Mouse (Mus musculus): ENCODE measurements around the gene Gcnt7.

Gcnt7 gene

DNA sequence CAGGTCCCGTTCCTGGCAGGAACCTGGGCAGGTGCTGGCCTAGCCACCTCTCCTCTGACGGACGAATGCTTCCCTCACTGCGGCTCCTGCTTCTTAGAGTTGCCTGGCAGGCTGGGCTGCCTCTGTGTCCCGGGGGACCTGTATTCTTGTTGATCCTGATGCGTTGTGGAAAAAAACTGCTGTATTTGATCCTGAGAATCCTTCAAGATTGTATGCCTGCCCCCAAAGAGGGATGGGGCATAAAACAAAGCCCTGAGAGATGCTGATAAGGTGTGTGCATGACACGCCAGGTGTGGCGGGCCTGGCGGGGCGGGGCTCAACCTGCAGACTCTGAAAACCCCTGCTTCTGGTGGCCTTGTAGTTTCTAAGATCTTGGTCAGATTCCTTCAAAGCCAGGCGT, at the start of gene Gcnt7:
Gene Gcnt7 (minus strand): TSS at position 101 of the 400 bp plus-strand sequence.
- no peak for DNase-seq

DNA sequence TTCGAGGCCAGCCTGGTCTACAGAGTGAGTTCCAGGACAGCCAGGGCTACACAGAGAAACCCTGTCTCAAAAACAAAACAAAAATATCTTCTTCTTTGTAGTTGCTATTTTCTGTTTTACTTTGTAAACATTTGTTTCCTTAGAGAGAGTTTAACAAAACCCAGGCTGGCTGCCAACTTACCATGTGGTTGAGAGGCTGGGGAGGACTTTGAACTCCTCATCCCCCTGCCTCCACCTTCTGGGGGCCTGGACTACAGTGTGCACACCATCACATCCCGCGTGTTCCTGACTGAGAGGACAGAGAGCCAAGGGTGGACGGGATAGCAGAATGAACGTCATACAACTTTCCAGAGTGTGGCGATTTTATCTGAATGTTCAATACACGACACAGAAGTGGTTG, 47.7 kb upstream of the Gcnt7 start:
- no peak for DNase-seq

DNA sequence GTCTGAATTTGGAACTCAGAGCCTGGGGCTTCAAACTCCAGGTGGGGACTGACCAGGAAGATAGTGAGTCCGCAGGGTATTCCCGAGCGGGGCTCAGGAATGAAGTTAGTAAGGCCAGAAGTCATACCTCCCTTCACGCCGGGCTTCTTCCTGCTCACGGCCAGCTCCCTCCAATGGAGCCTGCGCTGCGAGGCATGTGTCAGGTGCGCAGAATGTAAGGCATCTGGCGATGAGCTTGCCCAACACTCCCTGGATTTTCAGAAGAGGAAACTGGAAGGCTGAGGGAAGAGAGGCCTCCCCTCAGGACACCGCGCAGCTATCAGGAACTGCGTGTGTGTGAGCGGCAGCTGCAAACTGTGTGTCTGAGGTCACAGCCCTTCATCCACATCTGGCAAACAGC, 43.8 kb upstream of the Gcnt7 start:
- DNase-seq = no peak

DNA sequence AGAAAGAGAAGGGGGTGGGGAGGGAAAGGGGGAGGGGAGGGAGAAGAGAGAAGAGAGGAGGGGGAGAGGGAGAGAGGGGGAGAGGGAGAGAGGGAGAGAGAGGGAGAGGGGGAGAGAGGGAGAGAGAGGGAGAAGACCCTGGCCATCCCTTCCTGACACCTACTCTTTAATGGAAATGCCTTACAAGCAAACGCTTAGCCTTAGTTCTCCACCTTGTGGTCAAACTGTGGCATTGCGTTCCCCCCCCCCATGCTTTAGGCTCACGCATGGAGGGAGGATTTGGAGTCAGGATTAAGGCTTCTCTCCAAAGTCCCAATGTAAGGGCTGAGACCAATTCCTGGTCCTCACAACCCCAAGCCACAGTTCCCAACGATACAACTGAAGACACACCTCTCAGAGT, 42.9 kb upstream of the Gcnt7 start:
- no peak for DNase-seq

DNA sequence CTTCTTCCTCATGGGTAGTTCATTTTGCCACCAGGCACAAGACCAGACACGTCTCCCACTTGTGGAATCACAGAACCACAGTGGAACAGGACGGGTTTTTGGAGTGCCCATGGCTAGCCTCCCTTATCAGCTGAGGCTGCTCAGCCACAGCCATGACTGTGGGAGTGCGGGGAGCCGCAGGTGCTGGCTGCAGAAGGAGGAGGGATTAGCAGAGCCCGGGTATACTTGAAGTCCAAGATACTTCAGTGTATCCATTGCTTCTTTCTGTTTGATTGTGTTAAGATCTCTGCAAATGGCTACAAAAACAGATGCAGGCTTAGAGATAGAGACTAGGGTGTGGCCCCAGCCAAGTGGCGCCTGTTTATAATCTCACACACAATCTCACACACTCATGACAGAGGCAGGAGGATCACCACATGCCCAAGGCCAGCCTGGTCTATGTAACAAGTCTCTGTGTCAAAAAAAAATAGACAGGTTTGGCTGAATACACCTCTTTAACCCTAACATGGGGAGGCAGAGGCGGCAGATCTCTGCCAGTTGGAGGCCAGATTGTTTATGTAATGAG, 42.4 kb upstream of the Gcnt7 start:
- no peak for DNase-seq

DNA sequence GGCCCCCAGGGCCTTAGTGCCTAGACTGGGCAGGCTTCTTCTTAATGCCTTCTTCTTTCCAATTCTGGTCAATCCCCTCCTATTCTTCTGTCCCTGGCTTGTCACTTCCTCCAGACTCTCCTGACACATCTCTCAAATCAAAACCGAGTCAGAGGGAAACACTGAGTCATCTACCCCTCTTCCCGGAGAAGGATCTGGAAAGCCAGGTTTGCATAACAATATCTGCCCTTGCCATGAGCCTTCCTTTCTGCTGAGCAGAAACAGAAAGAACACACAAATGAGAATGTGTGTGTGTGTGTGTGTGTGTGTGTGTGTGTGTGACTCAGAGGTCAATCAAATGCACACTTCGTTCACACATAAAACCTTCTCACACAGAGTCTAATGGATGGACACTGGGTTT, 40.4 kb upstream of the Gcnt7 start:
- peak; percentile 28 for DNase-seq

DNA sequence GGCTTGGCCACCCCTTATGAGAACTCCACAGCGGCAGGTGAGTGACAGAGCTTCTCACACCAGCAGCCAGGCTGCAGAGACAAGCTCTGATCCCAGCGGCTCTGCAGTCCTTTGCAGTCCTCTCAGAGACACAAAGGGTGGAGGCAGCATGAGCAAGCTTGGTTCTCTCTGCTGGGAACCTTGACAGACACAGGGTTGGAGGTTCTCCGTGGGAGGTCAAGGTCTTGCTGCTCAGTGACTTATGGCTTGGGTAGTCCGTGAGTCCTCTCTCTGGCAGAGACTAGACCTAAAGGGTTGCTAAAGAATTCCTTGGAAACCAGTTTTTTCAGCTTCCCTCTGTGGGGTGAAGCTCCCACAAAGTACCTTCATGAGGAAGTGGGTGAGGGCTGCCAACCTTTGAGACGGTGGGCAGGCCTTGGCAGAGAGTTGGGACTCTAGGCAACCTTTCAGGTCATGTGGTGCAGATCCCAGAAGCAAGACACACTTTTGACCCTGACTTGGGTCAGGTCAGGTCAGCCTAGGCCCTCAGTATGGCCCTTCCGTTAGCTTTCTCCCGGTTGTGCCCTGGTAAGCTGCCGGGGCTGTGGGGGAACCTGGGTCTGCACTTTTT, 38.4 kb upstream of the Gcnt7 start:
- no peak for DNase-seq

DNA sequence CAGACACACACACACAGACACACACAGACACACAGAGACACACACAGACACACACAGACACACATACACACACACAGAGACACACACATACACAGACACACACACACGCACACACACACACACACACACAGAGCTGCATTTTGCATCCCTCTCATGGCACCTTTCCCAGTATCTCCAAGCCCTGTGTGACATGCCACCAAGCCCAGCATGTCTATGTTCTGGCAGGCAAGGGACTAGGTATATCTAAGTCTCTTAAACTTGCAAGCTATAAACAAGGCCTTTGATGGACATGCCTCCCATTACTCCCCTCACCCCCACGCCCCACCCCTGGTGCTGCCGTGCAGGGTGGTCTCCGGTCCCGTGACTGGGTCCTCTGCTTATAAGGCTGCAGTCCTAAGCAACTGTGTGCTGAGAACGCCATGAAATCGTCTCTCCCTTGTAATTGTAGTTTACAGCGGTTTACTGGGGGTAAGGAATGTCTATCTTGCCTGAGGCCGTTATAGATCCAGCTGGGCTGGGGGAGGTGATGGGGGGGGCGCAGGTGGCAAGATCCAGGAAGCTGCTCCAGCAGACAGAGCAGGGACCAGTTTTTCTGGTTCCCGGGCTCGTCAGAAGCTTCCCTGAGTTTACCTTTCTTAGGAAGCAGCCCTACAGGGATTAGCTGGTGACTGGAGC, 26.4 kb upstream of the Gcnt7 start:
- DNase-seq = no peak

DNA sequence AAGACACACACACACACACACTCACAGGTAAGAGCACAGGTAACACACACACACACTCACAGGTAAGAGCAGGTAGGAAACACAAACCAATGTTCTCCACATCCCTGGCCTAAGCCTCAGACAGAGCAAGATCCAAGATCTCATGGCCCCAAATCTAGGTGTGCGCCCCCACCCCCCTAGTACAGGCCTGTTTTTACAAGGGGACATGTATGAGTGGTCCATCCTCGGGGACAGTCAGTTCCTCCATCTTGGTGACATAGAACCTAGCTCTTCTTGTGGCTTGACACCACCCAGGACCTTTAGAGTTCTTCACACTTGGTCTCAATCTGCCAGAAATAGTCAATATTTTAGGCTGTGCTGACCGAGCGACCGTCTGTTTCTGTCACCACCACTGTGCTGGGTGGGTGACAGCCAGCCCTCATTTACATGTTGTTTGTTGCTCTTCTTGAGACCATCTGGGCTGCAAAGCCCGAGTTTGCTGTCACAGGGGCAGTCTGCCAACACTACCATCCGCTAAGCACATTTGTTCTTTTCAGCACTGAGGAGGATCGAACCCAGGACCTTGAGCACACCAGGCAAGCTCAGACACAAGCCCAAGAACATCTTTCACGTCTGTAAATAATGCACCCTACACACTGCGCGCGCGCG, 25.5 kb upstream of the Gcnt7 start:
- DNase-seq = no peak

DNA sequence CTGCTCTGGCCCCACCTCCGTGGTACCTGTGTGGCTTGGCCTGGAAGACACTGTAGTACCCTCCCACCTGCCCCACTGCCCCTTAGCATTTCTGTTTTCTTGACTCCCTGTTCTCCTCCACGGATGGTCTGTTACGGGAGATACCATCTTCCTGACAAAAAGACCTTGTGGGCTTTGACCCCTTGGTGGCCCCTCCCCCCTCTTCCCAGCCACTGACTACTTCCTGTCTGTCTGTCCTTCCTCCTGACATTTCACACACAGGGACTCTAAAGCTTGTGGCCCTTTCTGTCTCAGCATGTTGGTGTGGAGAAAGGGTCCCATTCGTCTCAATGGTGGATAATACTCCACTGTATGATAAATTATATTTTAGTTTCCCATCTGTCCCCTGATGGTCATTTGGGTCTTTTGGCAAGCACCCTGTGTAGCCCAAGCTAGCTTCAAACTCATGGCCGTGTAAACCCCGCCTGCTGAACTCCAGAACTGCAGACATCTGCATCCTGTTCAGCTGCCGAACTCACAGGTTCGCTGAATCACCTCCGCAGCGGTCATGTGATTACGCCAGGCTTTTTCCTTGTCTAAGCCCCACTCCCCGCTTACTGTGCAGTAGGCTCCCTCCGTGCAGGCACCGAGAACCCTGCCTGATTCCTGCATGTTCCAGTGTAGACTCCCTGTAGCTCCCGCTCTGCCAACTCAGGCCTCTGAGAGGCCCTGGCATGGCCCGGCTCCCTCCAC, 23.4 kb upstream of the Gcnt7 start:
- DNase-seq = no peak

DNA sequence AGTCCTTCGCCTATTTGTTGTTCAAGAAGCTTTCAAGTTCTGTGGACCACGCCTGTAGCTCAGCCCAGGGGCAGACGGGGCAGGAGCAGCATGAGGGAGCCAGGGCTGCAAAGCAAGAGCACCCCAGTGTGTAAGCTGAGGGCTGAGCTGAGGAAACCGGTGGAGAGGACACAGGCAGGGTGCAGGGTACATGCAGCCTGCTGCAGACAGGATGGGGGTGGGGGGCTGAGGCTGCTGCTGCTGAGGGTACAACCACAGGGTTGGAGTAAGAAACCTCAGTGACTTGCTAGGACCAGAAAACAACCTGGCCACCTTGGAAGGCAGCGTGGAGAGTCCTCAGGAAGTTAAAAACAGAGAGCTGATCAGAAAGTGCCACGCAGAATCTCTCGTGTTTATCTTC, 21.9 kb upstream of the Gcnt7 start:
- no peak for DNase-seq

DNA sequence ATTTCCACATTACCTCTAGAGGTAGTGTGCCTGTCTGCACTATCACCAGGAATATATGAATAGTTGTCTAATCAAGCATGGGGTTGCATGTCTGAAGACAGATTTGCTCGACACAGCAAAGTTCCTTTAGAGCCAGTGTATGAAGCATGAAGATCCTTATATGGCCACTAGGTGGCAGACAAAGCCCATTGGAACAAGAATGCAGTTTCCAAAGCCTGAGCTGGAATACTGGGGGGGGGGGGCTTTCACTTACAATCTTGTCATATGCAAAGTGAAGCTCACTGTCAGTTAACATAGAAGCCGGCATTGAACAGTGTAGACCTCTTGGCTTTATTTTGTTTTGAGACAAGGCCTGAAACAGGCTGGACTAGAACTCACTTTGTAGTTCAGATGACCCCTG, 19.5 kb upstream of the Gcnt7 start:
- DNase-seq = peak; percentile 46

DNA sequence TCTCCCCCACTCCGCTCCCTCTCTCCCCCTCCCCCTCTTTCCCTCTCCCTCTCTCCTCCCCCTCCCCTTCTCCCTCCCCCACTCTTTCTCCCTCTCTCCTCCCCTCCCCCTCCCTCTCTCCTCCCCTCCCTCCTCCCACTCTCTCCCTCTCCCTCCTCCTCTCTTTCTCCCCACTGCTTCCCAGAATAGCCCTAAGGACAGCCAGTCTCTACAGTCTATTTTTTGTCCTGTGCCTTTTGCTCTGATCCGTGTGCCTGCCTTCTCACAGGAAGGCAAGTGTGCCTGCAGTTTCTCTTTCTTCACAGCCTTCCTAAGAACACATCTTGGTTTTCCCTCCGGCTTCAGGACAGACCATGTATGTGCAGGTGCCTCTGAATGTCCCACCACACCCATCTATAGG, 19.0 kb upstream of the Gcnt7 start:
- DNase-seq = no peak

DNA sequence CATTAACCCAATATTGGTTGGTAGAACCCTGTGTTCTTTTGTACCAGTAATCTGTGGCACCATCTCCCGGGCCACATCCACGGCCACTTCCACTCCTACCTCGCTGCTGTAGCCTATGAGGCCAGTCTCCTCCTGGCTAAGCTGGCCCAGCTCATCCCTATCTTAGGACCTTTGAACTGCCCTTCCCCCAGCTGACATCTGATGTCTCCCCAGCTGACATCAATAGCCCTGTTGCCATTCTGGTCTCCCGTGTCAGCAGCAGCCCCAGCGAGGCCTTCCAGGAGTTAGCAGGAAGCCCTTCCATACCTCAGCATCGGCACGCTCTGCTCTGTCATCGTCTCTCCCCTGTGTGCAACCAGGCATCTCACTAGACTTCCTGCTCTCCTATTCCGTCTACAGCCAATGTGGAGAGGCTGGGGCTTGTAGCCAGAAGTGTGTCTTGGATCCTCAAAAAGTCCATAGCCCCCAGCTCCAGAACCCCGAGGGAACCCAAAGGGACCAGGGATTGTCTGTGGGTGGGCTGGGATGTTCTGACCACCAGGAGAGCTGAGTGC, 18.4 kb upstream of the Gcnt7 start:
- DNase-seq = no peak

DNA sequence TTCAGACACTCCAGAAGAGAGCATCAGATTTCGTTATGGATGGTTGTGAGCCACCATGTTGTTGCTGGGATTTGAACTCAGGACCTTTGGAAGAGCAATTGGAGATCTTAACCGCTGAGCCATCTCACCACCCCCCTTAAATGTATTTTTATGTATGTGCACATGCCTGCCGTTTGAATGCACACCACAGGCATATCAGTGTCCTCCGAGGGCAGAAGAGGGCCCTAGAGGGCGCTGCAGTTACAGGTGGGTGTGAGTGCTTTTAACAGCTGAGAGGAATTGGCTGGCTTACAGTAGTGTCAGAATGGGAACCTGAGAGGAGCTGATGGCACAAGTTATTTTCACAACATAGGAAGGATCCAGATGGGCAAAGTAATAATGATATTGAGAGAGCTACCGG, 16.6 kb upstream of the Gcnt7 start:
- no peak for DNase-seq

DNA sequence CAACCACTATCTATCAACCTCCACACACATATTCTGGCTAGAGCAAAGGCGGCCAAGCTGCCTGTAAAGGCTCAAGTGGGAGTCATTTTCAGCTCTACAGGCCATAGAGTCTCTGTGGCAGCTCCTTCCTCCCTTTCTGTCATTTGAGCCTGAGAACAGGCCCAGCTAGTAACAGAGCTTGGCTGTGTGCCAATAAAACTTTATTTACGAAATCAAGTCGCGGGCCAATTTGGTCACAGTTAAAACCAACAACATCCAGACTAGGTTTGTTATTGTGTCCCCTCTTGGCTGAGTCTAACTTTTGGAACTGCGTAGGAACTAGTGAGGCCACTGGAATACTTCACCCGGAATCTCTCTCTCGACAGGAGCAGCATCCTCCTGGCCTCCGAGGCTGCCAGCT, 15.2 kb upstream of the Gcnt7 start:
- no peak for DNase-seq

DNA sequence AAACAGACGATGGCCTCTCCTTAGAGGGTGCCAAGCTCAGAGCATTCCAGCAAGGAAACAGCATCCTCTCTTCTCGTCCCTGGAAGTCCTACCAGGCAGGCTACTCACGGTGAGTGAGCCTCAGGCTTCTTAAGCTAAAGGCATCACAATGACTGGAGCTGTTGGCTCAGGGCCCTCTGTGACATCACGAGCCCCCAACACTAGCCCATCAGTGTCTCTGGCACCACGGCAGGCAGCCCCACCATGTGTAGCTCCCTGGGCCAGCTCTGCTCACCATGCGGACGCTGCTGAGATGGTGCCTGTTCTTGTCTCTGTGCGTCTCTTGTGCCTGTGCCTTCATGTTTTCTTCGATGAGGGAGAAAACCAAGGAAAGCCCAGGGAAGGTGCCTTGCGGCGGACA, 13.9 kb upstream of the Gcnt7 start, which contains the start of gene Fam209:
Gene Fam209 (plus strand): TSS at position 203 of the 400 bp plus-strand sequence.
- DNase-seq = no peak

DNA sequence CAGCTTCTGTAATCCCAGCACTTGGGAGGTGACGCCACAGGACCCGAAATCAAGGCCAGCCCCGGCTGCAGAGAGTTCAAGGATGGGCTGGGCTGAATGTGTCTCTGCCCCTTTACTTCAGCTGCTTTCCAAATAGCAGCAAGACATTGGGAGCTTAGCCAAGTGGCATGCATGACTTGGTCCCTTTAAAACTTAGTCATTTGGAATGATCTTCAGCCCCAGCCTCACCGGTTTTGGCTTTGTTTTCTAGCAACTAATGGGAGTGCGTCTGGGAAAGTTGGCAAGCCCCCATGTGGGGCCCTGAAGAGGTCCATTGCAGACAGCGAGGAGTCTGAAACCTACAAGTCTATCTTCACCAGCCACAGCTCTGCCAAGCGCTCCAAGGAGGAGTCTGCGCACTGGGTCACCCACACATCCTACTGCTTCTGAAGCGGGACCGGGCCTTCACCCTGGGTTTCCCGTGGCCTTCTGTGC, 10.0 kb upstream of the Gcnt7 start:
- no peak for DNase-seq

DNA sequence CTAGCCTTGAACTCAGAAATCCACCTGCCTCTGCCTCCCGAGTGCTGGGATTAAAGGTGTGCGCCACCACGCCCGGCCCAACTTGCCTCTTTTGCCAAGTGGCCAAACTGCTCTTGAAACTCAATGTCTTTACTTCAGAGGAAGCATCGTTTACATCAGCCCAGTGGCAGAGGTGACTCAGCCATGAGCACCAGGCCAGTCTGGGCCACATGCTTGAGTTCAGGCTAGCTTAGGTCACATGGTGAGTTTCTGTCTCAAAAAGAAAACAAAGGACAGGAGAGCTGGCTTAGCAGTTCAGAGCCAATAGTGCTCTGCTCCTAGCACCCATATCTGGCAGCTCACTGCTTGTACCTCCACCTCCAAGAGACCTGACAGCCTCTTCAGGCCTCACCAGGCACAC, 8.8 kb upstream of the Gcnt7 start:
- no peak for DNase-seq

DNA sequence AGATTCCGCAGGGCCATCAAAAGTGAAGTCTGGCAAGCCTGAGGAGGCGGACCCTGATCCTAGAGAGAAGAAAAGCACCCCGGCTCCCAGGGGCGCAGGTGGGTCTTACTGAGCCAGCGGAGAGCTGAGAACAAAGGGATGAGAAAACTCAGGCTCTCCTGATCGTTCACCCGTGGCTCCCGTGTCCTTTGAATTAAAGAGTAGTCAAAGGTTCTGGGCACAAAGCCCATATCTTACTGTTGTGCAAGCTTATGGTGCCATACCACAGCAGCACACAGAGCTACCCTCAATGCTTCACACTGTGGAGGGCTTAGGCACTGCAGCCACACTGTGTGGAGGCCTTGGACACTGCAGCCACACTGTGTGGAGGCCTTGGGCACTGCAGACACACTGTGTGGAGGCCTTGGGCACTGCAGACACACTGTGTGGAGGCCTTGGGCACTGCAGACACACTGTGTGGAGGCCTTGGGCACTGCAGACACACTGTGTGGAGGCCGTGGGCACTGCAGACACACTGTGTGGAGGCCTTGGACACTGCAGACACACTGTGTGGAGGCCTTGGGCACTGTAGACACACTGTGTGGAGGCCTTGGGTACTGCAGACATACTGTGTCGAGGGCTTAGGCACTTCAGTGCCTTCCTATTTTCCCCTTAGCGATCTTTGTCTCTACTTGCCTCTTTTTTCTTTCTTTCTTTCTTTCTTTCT, 8.2 kb upstream of the Gcnt7 start:
- no peak for DNase-seq

DNA sequence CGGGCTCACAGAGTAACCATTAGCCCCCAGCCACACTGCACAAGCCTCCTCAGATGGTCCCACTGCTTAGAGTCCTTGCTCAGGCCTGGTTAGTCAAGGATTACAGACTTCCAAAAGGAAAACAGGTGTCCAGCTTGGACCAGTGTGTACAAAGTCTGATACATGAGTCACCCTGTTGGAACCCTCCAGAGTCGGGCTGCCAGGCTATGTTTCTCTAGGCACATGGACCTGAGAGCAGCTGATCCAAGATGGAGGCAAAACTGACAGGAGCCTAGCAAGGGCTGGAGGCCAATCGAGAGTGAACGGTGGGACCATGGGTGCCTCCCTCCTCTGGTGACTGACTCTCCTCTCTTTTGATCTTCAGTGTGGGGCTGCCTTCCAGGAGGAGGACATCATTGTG, 4.4 kb upstream of the Gcnt7 start:
- DNase-seq = no peak

DNA sequence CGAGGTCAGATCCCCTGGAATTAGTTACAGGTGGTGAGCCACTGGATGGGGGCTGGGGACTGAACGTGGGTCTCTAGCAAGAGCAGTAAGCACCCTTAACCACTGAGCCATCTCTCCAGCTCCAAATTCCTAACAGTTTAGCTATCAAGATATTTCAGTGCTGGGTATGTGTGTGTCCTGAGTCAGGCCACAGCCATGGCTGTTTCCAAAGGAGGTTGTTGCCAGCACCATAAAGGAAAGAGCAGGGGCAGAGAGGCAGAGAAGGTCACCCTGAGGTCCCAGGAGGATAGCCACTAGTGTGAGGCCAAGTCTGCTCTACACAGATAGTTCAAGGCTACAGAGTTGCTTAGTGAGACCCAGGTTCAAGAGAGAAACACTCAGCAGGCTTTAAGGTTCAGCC, 2.3 kb upstream of the Gcnt7 start:
- no peak for DNase-seq
